Mouse (Mus musculus): ENCODE measurements around the gene Gm11541.
"Not testable (repeated sequence)": the region's sequence is repeated elsewhere in the genome, so short reads cannot be mapped to it uniquely, and the experiment has no call there.

The Gm11541 gene

DNA sequence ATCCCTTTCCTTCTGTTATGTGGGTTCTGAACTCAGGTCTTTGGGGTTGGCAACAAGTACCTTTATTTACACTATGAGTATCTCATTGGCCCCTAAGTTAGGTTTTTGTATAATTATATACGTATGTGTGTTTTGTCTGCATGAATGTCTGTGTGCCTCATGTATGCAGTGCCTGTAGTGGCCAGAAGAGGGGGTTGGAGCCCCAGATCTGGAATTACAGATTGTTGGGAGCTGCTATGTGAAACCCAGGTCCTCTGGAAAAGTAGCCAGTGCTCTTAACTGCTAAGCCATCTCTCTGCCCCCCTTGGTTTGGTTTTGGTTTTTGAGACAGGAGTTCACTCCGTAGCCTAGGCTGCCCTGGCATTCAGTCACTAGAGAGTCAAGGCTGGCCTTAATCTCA lies 7.2 kb downstream of the Gm11541 start:
- in situ Hi-C loops (cut with MboI, MseI) = no loop called here

DNA sequence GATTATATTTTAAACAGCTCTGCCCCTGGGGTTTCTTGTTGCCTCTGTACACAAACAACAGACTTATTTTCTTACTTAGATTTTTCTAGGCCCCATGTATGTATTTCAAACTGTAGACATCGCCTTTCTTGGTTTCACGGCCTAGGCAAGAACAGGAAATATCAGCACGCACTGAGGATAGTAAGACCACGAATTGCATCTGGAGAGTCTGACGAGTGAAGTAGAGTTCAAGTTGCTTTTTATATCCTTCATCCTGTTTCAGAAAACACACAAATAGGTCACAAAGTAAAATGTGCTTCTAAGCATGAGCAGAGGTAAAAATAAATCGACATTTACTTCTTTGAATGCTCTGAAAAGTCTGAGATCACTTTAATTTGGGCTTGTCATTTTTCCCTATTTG lies 8.8 kb downstream of the Gm11541 start:
- in situ Hi-C loops (cut with MboI, MseI) = no loop called here

DNA sequence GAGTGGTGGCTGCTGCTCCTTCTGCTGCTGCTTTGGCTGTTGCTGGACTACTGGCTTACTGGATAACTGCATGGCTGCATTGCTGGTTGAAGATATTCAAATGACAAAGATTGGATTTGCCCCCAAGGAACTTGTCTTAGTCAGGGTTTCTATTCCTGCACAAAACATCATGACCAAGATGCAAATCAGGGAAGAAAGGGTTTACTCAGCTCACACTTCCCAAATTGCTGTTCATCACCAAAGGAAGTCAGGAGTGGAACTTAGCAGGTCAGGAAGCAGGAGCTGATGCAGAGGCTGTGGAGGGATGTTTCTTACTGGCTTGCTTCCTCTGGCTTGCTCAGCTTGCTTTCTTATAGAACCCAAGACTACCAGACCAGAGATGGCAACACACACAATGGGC lies 11.8 kb downstream of the Gm11541 start:
- in situ Hi-C loops (cut with MboI, MseI) = not testable (repeated sequence)

DNA sequence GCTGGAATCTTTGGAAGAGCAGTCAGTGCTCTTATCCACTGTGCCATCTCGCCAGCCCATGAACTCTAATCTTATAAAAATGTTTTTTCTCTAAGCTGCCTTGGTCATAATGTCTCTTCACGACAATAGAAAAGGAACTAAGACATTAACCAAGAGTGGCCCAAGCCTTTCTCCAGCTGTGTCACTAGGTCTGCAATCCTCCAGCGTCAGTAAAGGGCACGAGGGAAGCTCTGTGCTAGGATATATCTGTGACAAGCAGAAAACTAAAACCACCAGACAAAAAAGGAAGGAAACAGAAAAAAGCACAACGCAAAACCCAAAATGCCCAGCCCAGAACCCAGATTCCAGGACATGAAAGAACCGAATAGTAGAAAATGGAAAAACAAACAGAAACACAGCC lies 17.1 kb downstream of the Gm11541 start:
- in situ Hi-C loops (cut with MboI, MseI) = no loop called here

DNA sequence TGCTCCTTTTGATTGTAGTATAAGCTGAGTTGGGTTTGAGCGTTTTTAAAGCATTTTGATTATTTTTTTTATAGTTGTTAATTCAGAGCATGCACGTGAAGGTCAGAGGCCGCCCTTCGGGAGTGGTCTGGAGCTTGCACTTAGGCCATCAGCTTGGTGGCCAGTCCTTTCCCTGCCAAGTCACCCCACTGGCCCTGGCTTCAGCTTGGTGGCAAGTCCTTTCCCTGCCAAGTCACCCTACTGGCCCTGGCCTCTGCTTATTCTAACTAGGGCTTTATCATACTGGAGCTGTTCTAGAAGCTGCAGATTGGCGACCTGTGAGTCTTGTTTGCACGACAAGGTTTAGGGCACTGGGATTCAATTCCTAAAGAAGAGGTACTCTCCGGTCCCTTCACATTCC lies 21.9 kb downstream of the Gm11541 start:
- in situ Hi-C loops (cut with MboI, MseI) = no loop called here

DNA sequence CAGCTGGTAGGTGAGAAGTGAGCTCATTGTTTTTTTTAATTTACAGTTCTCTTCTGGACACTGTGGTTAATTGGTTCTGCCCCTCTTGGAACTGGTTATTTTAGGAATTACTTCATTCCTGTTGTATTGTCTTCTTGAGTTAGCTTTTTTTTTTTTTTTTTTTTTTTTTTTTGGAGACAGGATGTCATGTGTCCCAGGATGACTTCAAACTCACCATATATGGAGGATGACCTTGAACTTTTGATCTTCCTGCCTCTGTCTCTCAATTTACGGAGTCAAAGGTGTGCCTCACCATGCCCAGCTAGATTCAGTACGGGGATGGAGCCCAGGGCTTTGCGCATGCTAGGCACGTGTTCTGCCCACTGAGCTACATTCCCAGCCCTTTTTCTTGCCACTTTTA lies 22.7 kb downstream of the Gm11541 start:
- in situ Hi-C loops (cut with MboI, MseI) = no loop called here

DNA sequence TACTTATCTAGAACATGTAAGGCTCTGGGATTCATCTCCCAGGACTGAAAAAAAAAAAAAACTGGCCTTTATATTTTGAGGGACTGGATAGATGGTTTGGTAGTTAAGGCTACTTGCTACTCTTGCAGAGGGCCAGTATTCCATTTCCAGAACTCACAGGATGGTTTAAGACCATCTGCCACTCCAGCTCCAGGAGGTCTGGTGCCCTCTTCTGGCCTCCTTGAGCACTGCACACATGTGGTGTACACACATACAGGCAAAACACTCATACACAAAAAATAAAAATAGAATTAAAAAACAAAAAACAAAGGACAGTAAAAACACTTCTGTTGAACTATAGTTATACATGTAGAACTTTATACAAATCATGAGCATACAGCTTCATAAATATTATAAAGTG lies 23.7 kb downstream of the Gm11541 start:
- in situ Hi-C loops (cut with MboI, MseI) = no loop called here

DNA sequence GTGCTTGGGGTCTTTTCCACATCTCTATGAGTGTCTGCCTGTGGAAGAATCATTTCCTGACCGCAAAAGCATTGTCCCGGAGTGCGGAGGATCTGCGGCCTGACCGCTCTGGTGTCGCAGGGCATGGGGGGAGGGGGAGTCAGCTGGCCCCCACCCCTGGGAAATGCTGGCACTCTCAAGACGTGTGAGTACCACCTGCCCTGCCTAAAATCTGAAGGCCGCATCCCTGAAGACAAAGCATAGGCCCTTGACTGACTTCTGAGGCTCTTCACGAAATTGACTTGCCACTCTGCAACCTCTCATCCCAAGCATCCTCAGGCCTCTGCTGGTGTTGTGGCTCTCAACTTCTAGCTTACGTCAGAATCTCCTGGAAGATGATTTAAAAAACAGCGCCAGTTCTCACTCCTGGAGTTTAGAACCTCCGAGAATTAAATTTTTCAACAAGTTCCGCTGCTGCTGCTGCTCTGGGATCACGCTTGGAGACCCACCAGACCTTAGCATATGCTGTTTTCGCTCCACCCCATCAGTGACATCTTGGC lies 26.6 kb downstream of the Gm11541 start:
- in situ Hi-C loops (cut with MboI, MseI) = no loop called here

GRCm38 (mm10) chr11:94676754-94677606 lies 27.3 kb downstream of the Gm11541 start, which contains the start of gene Xylt2:
Gene Xylt2, minus strand, starts transcription at chr11:94677515.
- in situ Hi-C loops (cut with MboI, MseI) = no loop called here

- in situ Hi-C loops (cut with MboI, MseI) = no loop called here
Measured at GRCm38 (mm10) chr11:94676308-94676707, 28.0 kb downstream of the Gm11541 start.

DNA sequence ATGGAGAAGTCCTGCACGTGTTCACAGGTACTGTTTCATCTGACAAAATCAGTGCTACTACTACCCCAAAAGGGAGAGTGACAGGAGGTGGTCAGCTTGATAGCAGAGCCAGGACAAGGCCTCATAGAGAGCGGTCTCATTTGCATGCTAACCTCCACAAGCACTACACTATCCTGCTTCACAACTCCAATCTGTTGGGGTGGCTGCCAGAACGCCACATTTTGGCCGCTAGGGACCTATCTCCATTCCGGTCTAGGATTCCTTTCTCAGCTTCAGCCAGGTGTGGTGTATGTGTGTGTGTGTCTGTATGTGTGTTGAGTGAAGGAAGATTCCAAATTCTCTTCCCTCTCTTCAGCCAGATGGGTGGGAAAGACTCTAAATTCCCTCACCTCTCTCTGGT lies 28.9 kb downstream of the Gm11541 start:
- in situ Hi-C loops (cut with MboI, MseI) = no loop called here

DNA sequence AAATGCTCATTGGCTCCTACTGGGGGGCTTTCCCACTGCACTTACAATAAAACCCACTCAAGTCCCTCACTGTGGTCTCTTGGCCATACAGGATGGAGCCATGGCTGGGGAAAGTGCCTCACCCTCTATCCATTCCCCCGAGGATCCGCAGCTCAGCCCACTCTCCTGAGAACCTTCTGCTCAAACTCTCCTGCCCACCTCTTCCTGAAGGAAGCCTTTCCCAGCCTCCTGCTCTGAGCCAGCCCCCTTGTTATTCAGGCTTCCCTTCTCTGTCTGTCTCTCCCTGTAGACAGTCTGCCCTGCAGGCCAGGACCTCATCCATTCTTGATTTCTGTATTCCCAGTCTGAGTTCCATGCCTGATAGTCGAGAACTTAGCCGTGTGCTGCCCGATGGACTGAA lies 29.3 kb downstream of the Gm11541 start:
- in situ Hi-C loops (cut with MboI, MseI) = no loop called here

- in situ Hi-C loops (cut with MboI, MseI) = no loop called here
Measured at GRCm38 (mm10) chr11:94665281-94665680, 39.0 kb downstream of the Gm11541 start.

- in situ Hi-C loops (cut with MboI, MseI) = no loop called here
Measured at GRCm38 (mm10) chr11:94661344-94661743, 43.0 kb downstream of the Gm11541 start.

GRCm38 (mm10) chr11:94653663-94654436 lies 50.4 kb downstream of the Gm11541 start, which contains the start of the genes Mrpl27 and Eme1:
Gene Mrpl27, plus strand, starts transcription at chr11:94653767.
Gene Eme1, minus strand, starts transcription at chr11:94653964.
- in situ Hi-C loops (cut with MboI, MseI) = no loop called here

DNA sequence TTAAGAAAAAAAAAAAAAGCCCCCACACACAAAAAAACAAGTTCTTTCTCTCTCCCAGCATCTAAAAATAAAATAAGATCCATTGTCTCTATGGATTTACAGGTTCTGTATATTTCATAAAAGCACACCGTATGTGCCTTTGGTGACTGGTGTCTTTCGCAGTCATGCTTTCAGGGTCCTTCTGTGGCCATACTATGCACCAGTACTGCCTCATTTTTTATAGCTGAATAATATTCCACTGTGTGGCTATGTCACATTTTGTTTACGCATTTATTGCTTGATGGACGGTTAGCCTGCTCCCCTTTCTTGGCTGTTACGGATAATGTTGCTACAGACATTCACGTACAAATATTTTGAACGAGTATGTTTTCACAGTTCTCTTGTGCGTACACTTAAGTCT lies 51.3 kb downstream of the Gm11541 start:
- in situ Hi-C loops (cut with MboI, MseI) = no loop called here

DNA sequence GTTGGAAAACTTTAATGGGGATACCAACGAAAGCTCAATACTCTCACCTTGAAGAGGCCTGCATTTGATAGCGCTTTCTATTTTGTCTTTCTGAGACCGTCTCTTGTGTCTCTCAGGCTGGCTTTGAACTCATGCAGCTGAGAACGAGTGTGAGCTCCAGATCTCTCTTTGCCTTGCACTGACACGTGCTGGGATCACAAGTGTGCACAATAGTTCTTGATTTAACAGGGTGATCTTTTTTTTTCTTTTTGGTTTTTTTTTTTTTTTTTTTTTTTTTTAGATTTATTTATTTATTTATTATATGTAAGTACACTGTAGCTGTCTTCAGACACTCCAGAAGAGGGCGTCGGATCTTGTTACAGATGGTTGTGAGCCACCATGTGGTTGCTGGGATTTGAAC lies 53.1 kb downstream of the Gm11541 start:
- in situ Hi-C loops (cut with MboI, MseI) = not testable (repeated sequence)

GRCm38 (mm10) chr11:94646457-94646856 lies 57.8 kb downstream of the Gm11541 start:
- in situ Hi-C loops (cut with MboI, MseI) = no loop called here

Data from regulatory T cell (primary cell).